Mouse (Mus musculus): ENCODE measurements around the gene Lpin3. TPM values are rescaled to one million over a fixed set of nuclear protein-coding genes. Genes with fewer than 3 reads are reported as not detected.

Gene Lpin3
- polyA plus RNA-seq, 1 experiment from 2014 or later, result 1.1 TPM

DNA sequence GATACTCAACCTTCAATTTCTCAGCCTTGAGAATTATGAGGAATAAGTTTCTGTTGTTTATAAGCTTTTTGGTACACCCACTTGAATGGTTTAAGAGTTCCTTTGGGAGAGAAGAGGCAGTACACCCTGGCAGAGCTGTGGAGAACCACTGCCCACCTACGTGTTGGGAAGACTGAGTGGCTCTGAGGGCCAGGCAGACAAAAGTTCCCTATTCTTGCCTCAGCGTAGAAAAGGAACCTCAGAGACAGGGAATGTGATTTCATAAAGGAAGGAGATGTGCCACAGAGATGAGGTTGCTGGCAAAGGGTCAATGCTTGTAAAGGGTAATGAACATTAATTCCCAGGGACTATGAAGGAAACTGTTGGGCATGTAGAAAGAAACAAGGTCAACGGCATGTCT, 74.1 kb downstream of the Lpin3 start:
- Histone ChIP-seq H3K27ac (ENCODE audit: low read depth, low read length) (no peak overlapping the region), H3K36me3 (ENCODE audit: control insufficient read depth, insufficient read depth, low read length) (peaks cover 9% of the 10 kb centered on the region), H3K4me3 (ENCODE audit: low read depth, low read length) (no peak overlapping the region), H3K9me3 (ENCODE audit: control insufficient read depth, low read length) (no peaks in the 10 kb centered on the region), H3K27me3 (ENCODE audit: control insufficient read depth, insufficient read depth, low read length) (no peaks in the 10 kb centered on the region), H3K4me1 (replicated peaks; ENCODE audit: control insufficient read depth, insufficient read depth, low read length) (no peaks in the 10 kb centered on the region), H3K9ac (ENCODE audit: low read length) (no peak overlapping the region), H3K4me2 (ENCODE audit: low read depth, low read length, severe bottlenecking) (no peak overlapping the region)
- ATAC-seq (replicated peaks; ENCODE audit: low FRiP score), result no peak
- WGBS, result 100% methylated on average over 3 of the region's 3 CpGs
- DNase-seq (ENCODE audit: low spot score), result no peak

DNA sequence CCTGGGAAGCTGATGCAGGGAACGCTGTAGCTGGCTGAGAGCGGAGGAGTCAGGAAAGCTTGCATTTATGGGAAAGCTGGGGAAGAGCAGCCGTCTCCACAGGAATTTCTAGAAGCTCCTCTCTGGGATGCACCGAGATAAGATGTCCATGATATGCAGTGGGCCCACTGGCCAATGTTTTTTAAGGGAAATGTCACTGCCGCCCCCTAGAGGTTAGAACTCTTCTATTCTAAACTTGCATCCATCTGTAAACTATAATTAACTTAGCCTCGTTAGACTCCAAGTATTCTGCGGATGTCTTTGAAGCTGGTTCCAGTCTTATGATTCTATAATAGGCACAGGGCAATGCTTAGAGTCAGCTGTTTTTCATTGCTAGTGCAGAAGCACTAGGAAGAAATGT, 74.9 kb downstream of the Lpin3 start:
- H3K27ac ChIP-seq (ENCODE audit: low read depth, low read length), result no peak overlapping the region
- ATAC-seq (replicated peaks; ENCODE audit: low FRiP score) (no peak), DNase-seq (ENCODE audit: low spot score) (no peak)
- peaks cover 7% of the 10 kb centered on the region; the same call in 1 of the 2 replicates for H3K36me3 ChIP-seq (ENCODE audit: control insufficient read depth, insufficient read depth, low read length)
- H3K4me1 ChIP-seq (replicated peaks; ENCODE audit: control insufficient read depth, insufficient read depth, low read length), result no peaks in the 10 kb centered on the region
- H3K4me2 ChIP-seq (ENCODE audit: low read depth, low read length, severe bottlenecking), result no peak overlapping the region
- H3K27me3 ChIP-seq (ENCODE audit: control insufficient read depth, insufficient read depth, low read length), result no peaks in the 10 kb centered on the region
- no peak overlapping the region for H3K9ac ChIP-seq (ENCODE audit: low read length)
- no peaks in the 10 kb centered on the region for H3K9me3 ChIP-seq (ENCODE audit: control insufficient read depth, low read length)
- WGBS, result 69% methylated on average over 7 of the region's 7 CpGs
- no peak overlapping the region for H3K4me3 ChIP-seq (ENCODE audit: low read depth, low read length)

Other genes starting within 250 kb of the Lpin3 start
- gene Top1, start 234.8 kb upstream of the Lpin3 start, polyA plus RNA-seq (2014; fragmentation: Nextera tagmentation; extraction: Ambion mirVana), result 118 and 140 TPM in 2 replicates
- gene Plcg1, start 149.4 kb upstream of the Lpin3 start, polyA plus RNA-seq (2014; fragmentation: Nextera tagmentation; extraction: Ambion mirVana), result 80.7 and 80.8 TPM in 2 replicates
- gene Zhx3, start 7.7 kb upstream of the Lpin3 start, polyA plus RNA-seq (2014; fragmentation: Nextera tagmentation; extraction: Ambion mirVana), result 10.0 TPM in 2 replicates
- 1.9 and 2.2 TPM in 2 replicates for gene Emilin3, start 31.7 kb downstream of the Lpin3 start, polyA plus RNA-seq (2014; fragmentation: Nextera tagmentation; extraction: Ambion mirVana)
- gene Chd6, start 228.4 kb downstream of the Lpin3 start, polyA plus RNA-seq (2014; fragmentation: Nextera tagmentation; extraction: Ambion mirVana), result 39.8 and 45.2 TPM in 2 replicates